Mouse (Mus musculus): Measurements from ENCODE around the gene 2410004B18Rik.

GRCm38 (mm10) chr3:145991130-145991529 lies 53.3 kb downstream of the 2410004B18Rik start:
- TF ChIP-seq CTCF (IDR thresholded peaks at IDR 0.05; ENCODE audit: borderline replicate concordance, insufficient read depth, low read depth, low read length): no peak
- no peak for TF ChIP-seq POLR2A (IDR thresholded peaks at IDR 0.05; ENCODE audit: borderline replicate concordance, insufficient read depth, low read length)
